Mouse (Mus musculus) retina, postnatal 1 day (tissue): Measurements from ENCODE around the gene Fgfr2.
A peak's percentile ranks its signal among the peaks of the same experiment; 100 is the strongest.

Experiments used
- DNase-seq: peaks from one replicate; pipeline ENCODE4 v3.0.0-alpha.2; 2012

Gene Fgfr2

DNA sequence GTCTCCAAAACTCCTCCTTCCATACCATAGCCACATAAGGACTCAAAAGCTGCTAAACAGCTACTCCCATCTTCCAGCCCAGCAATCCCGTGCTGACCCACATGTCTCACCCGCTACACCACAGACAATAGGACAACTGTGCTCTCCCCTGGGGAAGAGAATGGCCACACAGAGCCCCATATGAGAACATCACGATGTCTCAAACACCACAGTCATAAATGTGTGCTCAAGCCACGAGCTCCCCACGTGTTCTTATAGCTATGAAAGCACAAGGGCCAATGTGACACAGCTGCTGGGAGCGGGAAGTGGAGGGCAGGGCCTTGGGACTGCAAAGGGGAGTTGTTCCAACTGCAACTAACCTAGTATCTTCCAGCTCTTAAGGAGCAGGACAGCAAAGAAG lies 329.7 kb downstream of the Fgfr2 start:
- DNase-seq, result peak; percentile 83

- no peak for DNase-seq
These were observed 332.5 kb downstream of the Fgfr2 start for GRCm38 (mm10) chr7:132790447-132791219.

- DNase-seq, result no peak
These were observed 334.3 kb downstream of the Fgfr2 start for GRCm38 (mm10) chr7:132788826-132789225.

GRCm38 (mm10) chr7:132787496-132788190 lies 335.5 kb downstream of the Fgfr2 start:
- no peak for DNase-seq

- DNase-seq, result no peak
These were observed 336.1 kb downstream of the Fgfr2 start for GRCm38 (mm10) chr7:132787022-132787421.

DNA sequence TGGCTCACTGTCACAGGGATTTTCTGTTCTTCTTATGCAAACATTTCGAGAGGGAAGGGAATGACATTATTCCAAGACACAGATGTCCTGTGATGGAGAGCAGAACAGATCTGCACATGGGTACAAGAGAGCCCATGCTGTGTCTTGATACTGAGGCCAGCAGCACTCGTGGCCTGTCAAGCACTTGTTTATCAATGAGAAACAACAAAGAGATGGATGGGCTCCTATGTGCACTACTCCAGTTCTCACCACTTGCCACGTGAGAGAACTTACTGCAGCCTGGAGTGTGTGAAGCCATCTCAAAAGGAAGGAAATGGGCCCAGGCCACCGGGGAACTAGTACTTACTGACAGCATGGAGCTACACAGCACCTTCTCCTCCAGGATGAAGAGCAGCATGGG lies 336.6 kb downstream of the Fgfr2 start:
- DNase-seq, result peak; percentile 43

GRCm38 (mm10) chr7:132786011-132786410 lies 337.1 kb downstream of the Fgfr2 start:
- peak; percentile 34 for DNase-seq

GRCm38 (mm10) chr7:132784101-132784500 lies 339.0 kb downstream of the Fgfr2 start:
- DNase-seq, result no peak

DNA sequence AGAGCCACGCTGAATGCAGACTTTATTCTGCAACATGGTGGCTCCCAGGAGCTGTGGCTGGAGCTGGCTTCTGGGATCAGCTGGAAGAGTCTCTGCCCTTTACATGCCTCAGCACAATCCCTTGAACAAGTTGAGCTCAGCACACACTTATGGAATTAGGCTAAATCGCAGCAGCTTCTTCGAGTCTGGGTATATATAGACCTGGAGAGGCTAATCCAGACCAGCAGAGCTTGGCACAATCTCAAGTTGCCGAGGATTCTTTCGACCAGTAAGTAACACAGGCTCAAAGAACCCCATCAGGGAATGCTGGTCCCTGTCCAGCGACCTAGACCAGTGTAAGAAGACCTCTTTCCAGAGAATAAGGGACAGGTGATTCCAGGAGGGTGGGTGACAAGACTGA lies 341.3 kb downstream of the Fgfr2 start:
- DNase-seq, result peak; percentile 52

GRCm38 (mm10) chr7:132781130-132781814 lies 341.9 kb downstream of the Fgfr2 start:
- DNase-seq, result peak; percentile 43

DNA sequence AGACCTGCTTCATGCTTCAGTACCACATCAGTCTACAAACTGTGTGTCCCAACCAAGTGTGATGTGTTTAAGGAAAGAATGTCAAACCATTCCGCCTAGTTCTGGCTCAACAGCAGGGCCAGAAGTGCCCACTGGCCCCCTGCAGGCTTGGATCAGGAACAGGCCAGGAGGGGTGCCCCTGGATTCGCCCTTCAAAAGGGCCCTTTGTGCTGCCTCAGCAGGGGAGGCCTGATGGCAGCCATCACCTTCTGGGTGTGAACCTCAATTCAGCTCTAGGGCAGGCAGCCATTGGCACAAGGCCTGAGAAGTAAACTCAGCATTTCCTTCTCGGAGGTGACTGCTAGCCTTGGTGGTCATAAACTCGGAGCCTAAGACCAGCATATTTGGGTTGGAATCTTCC lies 342.5 kb downstream of the Fgfr2 start:
- DNase-seq, result peak; percentile 53

DNA sequence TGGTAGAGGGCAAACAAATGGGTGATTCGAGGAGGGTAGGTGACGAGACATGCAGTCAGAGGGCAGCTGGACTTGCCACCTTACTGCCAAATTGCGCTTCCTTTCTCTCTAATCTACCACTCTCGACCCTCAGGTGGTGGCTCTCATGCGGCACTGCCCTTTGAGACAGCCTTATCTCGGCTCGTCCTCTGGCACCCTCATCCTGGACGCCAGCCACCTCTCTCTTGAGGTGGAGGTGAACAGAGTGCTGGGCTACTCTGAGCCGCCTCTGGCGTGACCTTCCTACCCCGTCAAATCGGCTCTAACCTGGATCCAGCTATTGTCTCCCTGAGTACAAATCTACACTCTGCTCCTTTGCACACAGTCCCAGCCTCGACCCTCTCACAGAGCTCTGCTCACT lies 344.5 kb downstream of the Fgfr2 start:
- DNase-seq, result no peak

GRCm38 (mm10) chr7:132777728-132778453 lies 345.3 kb downstream of the Fgfr2 start:
- no peak for DNase-seq

GRCm38 (mm10) chr7:132777117-132777516 lies 346.0 kb downstream of the Fgfr2 start:
- no peak for DNase-seq

GRCm38 (mm10) chr7:132776338-132777111 lies 346.6 kb downstream of the Fgfr2 start:
- no peak for DNase-seq

- DNase-seq, result no peak
These were observed 347.2 kb downstream of the Fgfr2 start for GRCm38 (mm10) chr7:132775922-132776321.

- DNase-seq, result no peak
These were observed 347.8 kb downstream of the Fgfr2 start for GRCm38 (mm10) chr7:132775333-132775732.

DNA sequence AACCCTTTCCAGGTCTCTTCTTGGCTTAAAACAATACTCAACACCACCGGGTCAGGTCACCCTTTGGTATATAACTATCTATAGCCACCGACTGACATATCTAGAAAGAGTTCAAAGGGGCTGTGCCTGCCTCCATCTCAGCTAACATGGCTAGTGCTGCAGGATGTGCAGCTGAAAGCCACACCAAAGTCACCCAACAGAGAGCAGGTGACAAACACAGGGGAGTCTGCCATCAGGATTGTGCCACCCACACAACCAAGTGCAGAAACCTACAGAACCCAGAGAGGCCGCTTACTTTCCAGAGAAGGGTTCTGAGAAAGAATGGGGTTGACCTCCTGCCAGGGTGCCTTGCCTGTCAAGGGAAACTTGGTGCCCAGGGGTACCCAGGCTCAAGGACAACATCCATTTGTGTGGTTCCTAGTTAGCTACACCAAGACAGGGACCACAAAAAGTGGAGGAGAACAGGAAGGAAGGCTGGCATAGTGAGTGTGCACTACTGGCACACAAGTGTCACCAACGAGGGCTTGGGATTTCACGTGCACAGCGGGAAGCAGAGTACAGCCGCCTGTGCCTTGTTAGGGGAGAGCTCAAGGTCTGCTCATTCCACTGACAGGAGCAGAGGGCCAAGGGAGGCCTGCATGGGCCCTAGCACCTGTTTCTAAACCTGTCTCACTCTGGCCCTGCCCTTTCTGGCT lies 350.0 kb downstream of the Fgfr2 start:
- no peak for DNase-seq

DNA sequence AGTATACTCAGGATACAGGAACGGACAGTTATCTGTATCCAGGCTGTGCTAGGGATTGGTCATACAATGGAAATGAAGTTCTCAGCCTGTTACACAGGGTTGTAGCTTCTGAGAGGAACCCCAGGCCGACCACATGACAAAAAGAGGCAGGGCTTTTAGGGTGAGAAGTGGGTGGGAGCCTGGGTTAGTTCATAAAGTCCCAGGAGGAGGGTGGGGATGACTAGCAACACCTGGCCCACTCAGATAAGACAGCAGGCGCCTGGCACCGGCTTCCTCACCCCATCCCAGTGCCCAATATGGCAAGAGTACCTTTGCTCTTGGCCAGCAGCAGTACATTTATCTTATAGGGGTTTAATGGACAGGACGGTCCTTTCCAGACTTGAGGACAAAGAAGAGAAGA lies 350.7 kb downstream of the Fgfr2 start:
- no peak for DNase-seq

DNA sequence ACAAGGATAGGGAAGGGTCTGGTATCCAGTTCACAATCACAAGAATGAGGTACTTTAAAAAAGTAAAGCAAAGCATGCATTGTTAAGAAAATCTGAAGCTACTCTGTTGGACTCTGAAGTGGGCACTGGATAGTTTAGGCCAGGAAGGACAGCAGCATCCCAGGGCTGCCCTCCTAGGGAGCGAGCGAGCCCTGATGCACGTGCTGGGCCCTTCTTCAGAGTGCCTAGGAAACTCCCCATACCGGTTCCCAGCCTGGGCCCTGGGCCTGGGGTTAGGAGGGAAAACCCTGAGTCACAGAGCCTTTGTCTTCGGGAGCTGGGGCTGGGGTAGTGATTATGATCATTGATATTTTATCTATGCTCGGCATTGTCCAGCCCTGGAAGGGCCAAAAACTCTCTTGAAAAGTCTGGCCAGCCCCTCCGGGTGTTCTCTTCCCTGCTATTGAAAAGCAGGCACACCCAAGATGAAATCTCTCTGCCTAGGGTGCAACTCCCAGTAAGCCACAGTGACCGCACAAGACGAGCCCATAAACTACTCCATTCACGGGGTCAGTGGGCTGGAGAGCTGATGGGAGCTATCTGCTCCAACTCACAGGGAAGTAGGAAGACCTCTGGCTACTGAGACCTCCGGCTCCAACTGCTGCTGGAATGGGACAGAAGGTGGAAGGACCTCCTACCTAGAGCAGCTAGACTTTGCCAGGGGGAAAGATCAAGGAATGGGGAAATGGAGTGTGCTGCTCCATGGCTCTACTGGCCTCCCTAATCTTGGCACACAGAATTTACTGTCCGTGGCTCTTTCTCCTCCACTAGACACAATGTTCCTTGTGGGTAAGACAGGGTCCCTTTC lies 354.4 kb downstream of the Fgfr2 start:
- no peak for DNase-seq

DNA sequence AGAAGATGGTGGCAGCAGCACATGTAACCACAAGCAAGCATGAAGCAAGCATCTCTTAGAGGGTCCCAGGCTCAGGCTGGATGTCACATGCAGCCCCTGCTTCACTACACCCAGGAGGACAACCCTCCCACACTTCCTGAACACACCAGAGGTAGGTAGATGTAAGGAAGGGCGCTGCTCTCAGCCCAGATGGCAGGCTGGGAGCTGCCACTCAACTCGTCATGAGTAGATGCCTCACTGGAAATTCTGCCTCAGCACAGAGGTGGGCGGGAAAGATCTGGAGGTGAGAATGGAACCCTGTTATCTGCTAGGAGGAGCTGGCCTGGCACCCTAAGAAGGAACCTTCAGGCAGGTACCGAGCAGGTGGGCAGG lies 355.2 kb downstream of the Fgfr2 start:
- DNase-seq, result no peak
